Mouse (Mus musculus): ENCODE data around the gene Nek10. TPM values are rescaled to one million over a fixed set of nuclear protein-coding genes. Genes with fewer than 3 reads are reported as not detected.
A peak's percentile ranks its signal among the peaks of the same experiment; 100 is the strongest.
"Not testable (repeated sequence)": the region's sequence is repeated elsewhere in the genome, so short reads cannot be mapped to it uniquely, and the experiment has no call there.

The Nek10 gene
- polyA plus RNA-seq, 1 experiment: 0.01 TPM

DNA sequence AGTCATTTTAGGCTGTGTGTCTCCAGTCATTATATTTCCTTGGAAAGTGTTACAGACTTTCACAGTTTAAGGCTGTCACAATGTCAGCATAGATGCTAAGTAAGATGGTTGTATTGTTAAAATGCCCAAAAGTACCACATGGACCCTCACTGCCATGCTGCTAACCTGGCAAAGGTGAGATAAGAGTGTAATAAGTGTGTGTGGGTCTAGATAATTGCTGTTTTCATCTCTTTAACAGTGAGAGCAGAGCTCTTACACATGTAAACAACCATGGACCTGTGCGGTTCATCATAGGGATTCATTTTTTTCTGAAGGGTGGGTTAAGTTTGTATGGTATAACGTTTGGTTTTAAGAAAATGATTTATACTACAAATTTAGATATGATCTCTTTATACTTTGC is 167.4 kb downstream of the Nek10 start:
- WGBS: 94% methylated on average over 2 of the region's 2 CpGs
- H3K4me3 ChIP-seq (ENCODE audit: control insufficient read depth, insufficient read depth, low read length): no peak overlapping the region
- H3K4me1 ChIP-seq (replicated peaks; ENCODE audit: control insufficient read depth, insufficient read depth, low read length): no peaks in the 10 kb centered on the region
- no peak for DNase-seq
- H3K27me3 ChIP-seq (ENCODE audit: control insufficient read depth, insufficient read depth, low read length): no peaks in the 10 kb centered on the region
- no peaks in the 10 kb centered on the region for H3K36me3 ChIP-seq (ENCODE audit: control insufficient read depth, insufficient read depth, low read length)
- H3K27ac ChIP-seq (ENCODE audit: control insufficient read depth, insufficient read depth, low read length): no peak overlapping the region
- TF ChIP-seq POLR2A (IDR thresholded peaks at IDR 0.05; ENCODE audit: control insufficient read depth, extremely low read depth, insufficient read depth, low read length, poor library complexity) (no peak), CTCF (IDR thresholded peaks at IDR 0.05; ENCODE audit: borderline replicate concordance, control insufficient read depth, extremely low read depth, insufficient read depth, low read length, poor library complexity) (no peak)

DNA sequence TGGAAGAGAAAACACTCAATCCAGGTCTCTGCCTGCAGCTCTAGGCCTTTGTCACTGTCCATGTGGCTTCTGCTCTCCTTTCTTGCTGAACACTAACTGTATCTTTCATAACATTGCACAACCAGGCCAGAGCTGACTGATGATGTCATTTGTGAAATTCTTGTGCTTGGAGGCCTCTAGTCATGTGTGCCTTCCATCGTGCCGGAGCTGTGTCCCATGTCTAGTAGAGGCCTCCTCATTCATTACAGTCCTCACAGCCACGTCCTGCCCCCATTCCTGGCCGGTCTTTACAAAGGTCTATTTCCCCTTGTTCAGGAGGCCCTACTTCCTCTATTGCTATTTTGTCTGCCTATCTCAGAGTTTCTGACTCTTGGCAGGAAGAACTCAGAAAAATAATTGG is 167.8 kb downstream of the Nek10 start:
- no peak overlapping the region for H3K27ac ChIP-seq (ENCODE audit: control insufficient read depth, insufficient read depth, low read length)
- no peak overlapping the region for H3K4me3 ChIP-seq (ENCODE audit: control insufficient read depth, insufficient read depth, low read length)
- no peaks in the 10 kb centered on the region for H3K4me1 ChIP-seq (replicated peaks; ENCODE audit: control insufficient read depth, insufficient read depth, low read length)
- no peak for DNase-seq
- 15% methylated on average over 4 of the region's 4 CpGs for WGBS
- H3K27me3 ChIP-seq (ENCODE audit: control insufficient read depth, insufficient read depth, low read length): no peaks in the 10 kb centered on the region
- H3K36me3 ChIP-seq (ENCODE audit: control insufficient read depth, insufficient read depth, low read length): no peaks in the 10 kb centered on the region
- TF ChIP-seq POLR2A (IDR thresholded peaks at IDR 0.05; ENCODE audit: control insufficient read depth, extremely low read depth, insufficient read depth, low read length, poor library complexity) (no peak), CTCF (IDR thresholded peaks at IDR 0.05; ENCODE audit: borderline replicate concordance, control insufficient read depth, extremely low read depth, insufficient read depth, low read length, poor library complexity) (no peak)

DNA sequence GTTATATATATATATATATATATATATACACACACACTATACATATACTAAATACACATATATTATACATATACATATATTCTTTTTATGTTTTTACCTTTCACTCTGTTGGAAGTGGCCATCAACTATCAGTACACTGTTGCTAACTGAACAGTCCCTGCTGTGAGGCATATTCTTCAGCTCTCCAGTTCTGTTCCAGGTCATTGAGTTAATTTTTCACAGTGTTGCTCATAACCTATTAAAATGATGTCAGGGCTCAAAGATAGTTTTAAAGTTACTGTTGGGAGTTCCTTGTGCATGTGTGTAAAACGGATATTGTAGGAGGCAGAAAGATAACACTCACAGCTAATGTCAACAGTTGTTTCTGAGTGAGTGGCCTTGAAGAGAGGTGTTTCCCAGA is 170.9 kb downstream of the Nek10 start:
- TF ChIP-seq POLR2A (IDR thresholded peaks at IDR 0.05; ENCODE audit: control insufficient read depth, extremely low read depth, insufficient read depth, low read length, poor library complexity) (no peak), CTCF (IDR thresholded peaks at IDR 0.05; ENCODE audit: borderline replicate concordance, control insufficient read depth, extremely low read depth, insufficient read depth, low read length, poor library complexity) (no peak)
- no peaks in the 10 kb centered on the region for H3K27me3 ChIP-seq (ENCODE audit: control insufficient read depth, insufficient read depth, low read length)
- no peaks in the 10 kb centered on the region for H3K4me1 ChIP-seq (replicated peaks; ENCODE audit: control insufficient read depth, insufficient read depth, low read length)
- H3K27ac ChIP-seq (ENCODE audit: control insufficient read depth, insufficient read depth, low read length): no peak overlapping the region
- DNase-seq: no peak
- H3K36me3 ChIP-seq (ENCODE audit: control insufficient read depth, insufficient read depth, low read length): no peaks in the 10 kb centered on the region
- no peak overlapping the region for H3K4me3 ChIP-seq (ENCODE audit: control insufficient read depth, insufficient read depth, low read length)
- 70% methylated on average over 1 of the region's 1 CpGs for WGBS

DNA sequence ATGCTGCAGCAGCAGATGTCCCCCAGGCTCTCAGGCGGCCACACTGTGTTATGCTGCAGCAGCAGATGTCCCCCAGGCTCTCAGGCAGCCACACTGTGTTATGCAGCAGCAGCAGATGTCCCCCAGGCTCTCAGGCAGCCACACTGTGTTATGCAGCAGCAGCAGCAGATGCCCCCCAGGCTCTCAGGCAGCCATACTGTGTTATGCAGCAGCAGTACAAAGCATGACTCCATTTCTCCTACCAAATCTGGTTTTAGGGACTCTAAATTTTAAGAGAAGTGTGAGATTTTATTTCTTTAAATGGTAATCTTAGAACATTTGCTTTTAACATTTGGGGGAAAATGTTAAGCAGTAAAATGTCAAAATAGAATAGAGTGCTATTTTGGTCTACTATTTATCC is 180.9 kb downstream of the Nek10 start:
- WGBS: 85% methylated on average over 1 of the region's 1 CpGs
- H3K36me3 ChIP-seq (ENCODE audit: control insufficient read depth, insufficient read depth, low read length); DNase-seq; H3K27ac ChIP-seq (ENCODE audit: control insufficient read depth, insufficient read depth, low read length); H3K27me3 ChIP-seq (ENCODE audit: control insufficient read depth, insufficient read depth, low read length); H3K4me1 ChIP-seq (replicated peaks; ENCODE audit: control insufficient read depth, insufficient read depth, low read length); H3K4me3 ChIP-seq (ENCODE audit: control insufficient read depth, insufficient read depth, low read length): not testable (repeated sequence)

DNA sequence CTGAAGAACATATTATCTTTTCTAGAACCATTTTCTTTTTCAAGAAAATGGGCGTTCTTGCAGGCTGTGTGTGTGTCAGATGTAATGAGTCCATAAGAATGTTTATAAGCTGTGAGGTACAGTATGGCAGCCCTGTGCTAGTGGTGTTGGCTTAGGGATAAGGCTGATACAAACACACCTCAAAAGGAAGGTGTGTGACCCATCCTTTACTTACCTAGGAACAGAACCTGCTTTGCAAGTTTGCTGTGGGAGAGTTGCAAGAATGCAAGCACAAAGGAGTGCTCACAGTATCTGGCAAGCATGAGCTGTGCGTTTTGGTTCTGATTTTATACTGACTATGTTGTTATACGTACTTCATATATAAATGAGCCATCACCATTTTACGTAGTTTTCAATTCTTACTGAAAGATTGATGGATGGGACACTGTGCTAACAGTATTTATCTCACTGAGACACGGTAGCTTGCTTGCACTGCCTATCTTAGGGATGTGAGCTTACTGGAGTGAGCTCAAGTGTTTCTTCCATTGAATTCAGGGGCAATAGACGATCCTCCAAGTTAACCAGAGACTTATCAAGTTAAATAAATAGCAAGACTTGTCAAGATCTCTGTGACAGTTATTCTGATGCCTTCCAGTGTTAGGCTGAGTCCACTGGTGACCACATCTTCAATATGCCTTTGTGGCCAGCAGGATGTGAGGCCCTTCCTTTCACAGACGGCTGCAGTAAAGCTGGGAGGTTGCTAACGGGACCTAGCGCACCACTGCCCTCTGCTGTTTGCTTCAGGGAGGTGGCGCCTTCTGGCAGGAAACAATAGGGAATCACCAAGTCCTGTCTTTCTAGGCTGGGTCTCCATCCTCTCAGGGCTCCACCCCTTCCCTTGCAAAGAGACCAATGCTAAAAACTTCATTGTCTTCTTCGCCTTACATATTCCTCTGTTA is 181.8 kb downstream of the Nek10 start:
- 48% methylated on average over 11 of the region's 11 CpGs for WGBS

DNA sequence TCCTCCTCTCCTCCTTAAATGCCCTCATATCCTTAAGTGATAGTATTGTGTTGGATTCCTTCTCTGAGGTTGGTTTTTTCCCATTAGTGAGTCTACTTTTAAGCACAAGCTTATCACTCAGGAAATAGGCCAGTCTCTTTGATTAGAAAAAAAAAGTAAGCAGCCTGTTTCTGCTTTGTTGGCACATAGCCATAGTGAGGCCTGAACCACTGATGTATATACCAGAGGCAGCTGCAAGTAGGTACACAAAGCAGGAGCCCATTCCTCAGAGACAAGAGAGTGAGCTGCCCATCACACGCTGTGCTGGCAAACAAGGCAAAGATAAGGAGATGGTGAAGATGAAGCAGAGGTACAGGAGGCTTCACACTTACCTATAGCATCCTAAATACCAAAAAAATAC is 184.2 kb downstream of the Nek10 start:
- TF ChIP-seq POLR2A (IDR thresholded peaks at IDR 0.05; ENCODE audit: control insufficient read depth, extremely low read depth, insufficient read depth, low read length, poor library complexity): no peak
- TF ChIP-seq CTCF (IDR thresholded peaks at IDR 0.05; ENCODE audit: borderline replicate concordance, control insufficient read depth, extremely low read depth, insufficient read depth, low read length, poor library complexity): no peak
- no peaks in the 10 kb centered on the region for H3K4me1 ChIP-seq (replicated peaks; ENCODE audit: control insufficient read depth, insufficient read depth, low read length)
- WGBS: 82% methylated on average over 1 of the region's 1 CpGs
- H3K4me3 ChIP-seq (ENCODE audit: control insufficient read depth, insufficient read depth, low read length): no peak overlapping the region
- H3K27ac ChIP-seq (ENCODE audit: control insufficient read depth, insufficient read depth, low read length): no peak overlapping the region
- no peaks in the 10 kb centered on the region for H3K36me3 ChIP-seq (ENCODE audit: control insufficient read depth, insufficient read depth, low read length)
- no peaks in the 10 kb centered on the region for H3K27me3 ChIP-seq (ENCODE audit: control insufficient read depth, insufficient read depth, low read length)
- no peak for DNase-seq

More for the DNA sequence above, 181.8 kb downstream of the Nek10 start:
- Histone ChIP-seq H3K4me1 (replicated peaks; ENCODE audit: control insufficient read depth, insufficient read depth, low read length) (no peaks in the 10 kb centered on the region), H3K4me3 (ENCODE audit: control insufficient read depth, insufficient read depth, low read length) (no peak overlapping the region), H3K36me3 (ENCODE audit: control insufficient read depth, insufficient read depth, low read length) (no peaks in the 10 kb centered on the region), H3K27me3 (ENCODE audit: control insufficient read depth, insufficient read depth, low read length) (no peaks in the 10 kb centered on the region), H3K27ac (ENCODE audit: control insufficient read depth, insufficient read depth, low read length) (no peak overlapping the region)
- DNase-seq: peak; percentile 67
- TF ChIP-seq CTCF (IDR thresholded peaks at IDR 0.05; ENCODE audit: borderline replicate concordance, control insufficient read depth, extremely low read depth, insufficient read depth, low read length, poor library complexity) (peak; percentile 87), POLR2A (IDR thresholded peaks at IDR 0.05; ENCODE audit: control insufficient read depth, extremely low read depth, insufficient read depth, low read length, poor library complexity) (no peak)

DNA sequence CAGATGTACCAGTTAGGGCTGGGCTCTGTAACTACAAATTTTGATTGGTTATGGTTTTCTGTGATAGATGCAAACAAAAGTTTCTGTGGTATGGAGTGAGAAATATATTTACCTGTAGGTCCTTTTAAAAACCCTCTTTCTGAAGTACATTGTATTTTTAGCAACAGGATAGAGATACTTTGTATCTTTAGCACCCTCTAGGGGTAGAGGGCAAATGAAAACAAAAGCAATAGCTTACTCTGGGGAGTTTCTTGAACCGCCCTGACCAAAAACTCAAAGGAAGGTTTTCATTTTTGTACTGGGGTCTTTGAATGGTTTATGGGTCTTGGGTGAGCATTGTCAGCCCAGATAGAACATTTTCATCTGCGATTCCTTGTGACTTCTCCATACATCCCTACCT is 188.4 kb downstream of the Nek10 start:
- WGBS: 77% methylated on average over 2 of the region's 2 CpGs
- DNase-seq: no peak
- Histone ChIP-seq H3K4me1 (replicated peaks; ENCODE audit: control insufficient read depth, insufficient read depth, low read length) (no peaks in the 10 kb centered on the region), H3K27ac (ENCODE audit: control insufficient read depth, insufficient read depth, low read length) (no peak overlapping the region), H3K4me3 (ENCODE audit: control insufficient read depth, insufficient read depth, low read length) (no peak overlapping the region), H3K36me3 (ENCODE audit: control insufficient read depth, insufficient read depth, low read length) (no peaks in the 10 kb centered on the region), H3K27me3 (ENCODE audit: control insufficient read depth, insufficient read depth, low read length) (no peaks in the 10 kb centered on the region)
- TF ChIP-seq POLR2A (IDR thresholded peaks at IDR 0.05; ENCODE audit: control insufficient read depth, extremely low read depth, insufficient read depth, low read length, poor library complexity) (no peak), CTCF (IDR thresholded peaks at IDR 0.05; ENCODE audit: borderline replicate concordance, control insufficient read depth, extremely low read depth, insufficient read depth, low read length, poor library complexity) (no peak)

All from thymus, adult 2 months (tissue).